Mouse (Mus musculus) lung, adult 2 months (tissue): ENCODE results near the gene Hoxa5.

Source experiments
- CTCF ChIP-seq: fragments of 200-500 bp; IDR thresholded peaks from 2 replicates; pipeline ENCODE4 v1.5.1; 2011; ENCODE audit warnings: mild to moderate bottlenecking, low read length, control low read depth; ENCODE audit not compliant: insufficient read depth
- POLR2A ChIP-seq: fragments of 200-500 bp; IDR thresholded peaks from 2 replicates; pipeline ENCODE4 v1.6.1; 2011; ENCODE audit warnings: low read depth, mild to moderate bottlenecking, control low read depth, low read length, borderline replicate concordance; ENCODE audit errors: extremely low read depth

- peak; percentile 40; the same call in 1 of the 2 replicates for TF ChIP-seq POLR2A
- no peak for TF ChIP-seq CTCF
Measured at GRCm38 (mm10) chr6:52213119-52213986, 9.0 kb upstream of the Hoxa5 start, which contains the start of the genes Hoxa3 and Gm28308.
